Mouse (Mus musculus) hindbrain, embryonic 14.5 days (tissue): Measurements from ENCODE around the gene Dll3. TPM values are rescaled to one million over a fixed set of nuclear protein-coding genes. Genes with fewer than 3 reads are reported as not detected.

ENCODE experiments used
- ATAC-seq: fragments of 200-750 bp; cut with Nextera tagmentation; 2 replicates; pipeline ENCODE4 v1.8.0; 2017; ENCODE audit warnings: moderate number of reproducible peaks, mild to moderate bottlenecking, moderate TSS enrichment, moderate library complexity; ENCODE audit not compliant: low FRiP score
- DNase-seq: peaks from one replicate; pipeline ENCODE4 v3.0.0-alpha.2; 2015; ENCODE audit warnings: low spot score
- H3K27ac ChIP-seq: fragments of 300-500 bp; sonication (generic); 2 replicates; pipeline ENCODE4 v1.5.1; 2014; ENCODE audit warnings: mild to moderate bottlenecking, moderate library complexity
- H3K27me3 ChIP-seq: fragments of 300-500 bp; sonication (generic); 2 replicates; pipeline ENCODE4 v1.6.1; 2014; ENCODE audit warnings: mild to moderate bottlenecking, low read length, mixed read lengths; ENCODE audit not compliant: control insufficient read depth, insufficient read depth
- H3K36me3 ChIP-seq: fragments of 300-500 bp; sonication (generic); replicated peaks from 2 replicates; pipeline ENCODE4 v1.6.1; 2014; ENCODE audit not compliant: control insufficient read depth, insufficient read depth
- H3K4me1 ChIP-seq: fragments of 300-500 bp; sonication (generic); replicated peaks from 2 replicates; pipeline ENCODE4 v1.6.1; 2014; ENCODE audit warnings: antibody characterized with exemption, low read length, mixed read lengths; ENCODE audit not compliant: control insufficient read depth, insufficient read depth
- H3K4me2 ChIP-seq: fragments of 300-500 bp; sonication (generic); replicated peaks from 2 replicates; pipeline ENCODE4 v1.6.1; 2014; ENCODE audit warnings: mild to moderate bottlenecking, moderate library complexity
- H3K4me3 ChIP-seq: fragments of 300-500 bp; sonication (generic); replicated peaks from 2 replicates; pipeline ENCODE4 v1.5.1; 2014; ENCODE audit warnings: mild to moderate bottlenecking, low read length
- H3K9ac ChIP-seq: fragments of 300-500 bp; sonication (generic); 2 replicates; pipeline ENCODE4 v1.6.1; 2014
- H3K9me3 ChIP-seq: fragments of 300-500 bp; sonication (generic); 2 replicates; pipeline ENCODE4 v1.6.1; 2016; ENCODE audit warnings: low read length; ENCODE audit not compliant: control insufficient read depth
- WGBS: fragments of 180-500 bp; shearing (Covaris S2); extraction: QIAGEN DNeasy Blood & Tissue Kit; methylation state at CpG from one replicate; pipeline ENCODE4 v1.1.7; 2014; 5-methylcytosine and 5-hydroxymethylcytosine counted together
- polyA plus RNA-seq: library from polyadenylated mRNA; unstranded; fragments of >200 nt; fragmentation: Nextera tagmentation; extraction: Ambion mirVana; gene quantifications from 2 replicates; pipeline ENCODE4 v1.2.1, GENCODE M21; 2014

Gene Dll3
- polyA plus RNA-seq, 1 experiment from 2014 or later: 19.1 TPM

- peaks cover 66% of the 10 kb centered on the region for H3K36me3 ChIP-seq
- peak; percentile 95 for ATAC-seq
Measured at GRCm38 (mm10) chr7:28311926-28312543, 10.0 kb upstream of the Dll3 start, which contains the start of gene Timm50. Gene Timm50, minus strand, starts transcription at chr7:28312072.

GRCm38 (mm10) chr7:28311151-28311925 is 9.3 kb upstream of the Dll3 start:
- DNase-seq (no peak), ATAC-seq (peak; percentile 60)
- Histone ChIP-seq H3K9me3 (no peaks in the 10 kb centered on the region), H3K4me2 (peak overlapping the region; percentile 92), H3K27ac (peak overlapping the region; percentile 71), H3K27me3 (no peaks in the 10 kb centered on the region), H3K9ac (peak overlapping the region; percentile 93), H3K36me3 (peaks cover 66% of the 10 kb centered on the region), H3K4me3 (peak overlapping the region; percentile 98), H3K4me1 (peaks cover 14% of the 10 kb centered on the region)
- 5% methylated on average over 35 of the region's 35 CpGs for WGBS

More at GRCm38 (mm10) chr7:28311926-28312543, 10.0 kb upstream of the Dll3 start, which contains the start of gene Timm50:
- no peaks in the 10 kb centered on the region for H3K27me3 ChIP-seq
- peak; percentile 98 for DNase-seq
- peak within 1 kb of the TSS; percentile 92 for H3K4me2 ChIP-seq
- no peaks in the 10 kb centered on the region for H3K9me3 ChIP-seq
- H3K9ac ChIP-seq: peak within 1 kb of the TSS; percentile 93
- under 1% methylated on average over 45 of the region's 45 CpGs for WGBS
- peak within 1 kb of the TSS; percentile 98 for H3K4me3 ChIP-seq
- peaks cover 14% of the 10 kb centered on the region for H3K4me1 ChIP-seq
- H3K27ac ChIP-seq: peak within 1 kb of the TSS; percentile 71

GRCm38 (mm10) chr7:28309737-28310136 is 7.7 kb upstream of the Dll3 start:
- no peak overlapping the region for H3K4me3 ChIP-seq
- no peaks in the 10 kb centered on the region for H3K9me3 ChIP-seq
- peaks cover 66% of the 10 kb centered on the region for H3K36me3 ChIP-seq
- DNase-seq (no peak), ATAC-seq (no peak)
- WGBS: 37% methylated on average over 9 of the region's 9 CpGs
- H3K9ac ChIP-seq: no peak overlapping the region
- peaks cover 14% of the 10 kb centered on the region for H3K4me1 ChIP-seq
- no peak overlapping the region for H3K4me2 ChIP-seq
- no peak overlapping the region for H3K27ac ChIP-seq
- no peaks in the 10 kb centered on the region for H3K27me3 ChIP-seq

- Histone ChIP-seq H3K27me3 (no peaks in the 10 kb centered on the region), H3K4me1 (peaks cover 18% of the 10 kb centered on the region; the same call in 1 of the 2 replicates), H3K27ac (no peak overlapping the region), H3K4me2 (no peak overlapping the region), H3K36me3 (peaks cover 58% of the 10 kb centered on the region), H3K9ac (no peak overlapping the region), H3K9me3 (no peaks in the 10 kb centered on the region), H3K4me3 (no peak overlapping the region)
- 96% methylated on average over 8 of the region's 8 CpGs for WGBS
- DNase-seq (no peak), ATAC-seq (no peak)
Measured at GRCm38 (mm10) chr7:28306216-28306615, 4.2 kb upstream of the Dll3 start.

GRCm38 (mm10) chr7:28305641-28306040 is 3.6 kb upstream of the Dll3 start:
- ATAC-seq (no peak), DNase-seq (no peak)
- WGBS: 85% methylated on average over 10 of the region's 10 CpGs
- Histone ChIP-seq H3K4me1 (peaks cover 13% of the 10 kb centered on the region; the same call in 1 of the 2 replicates), H3K4me2 (no peak overlapping the region), H3K9me3 (no peaks in the 10 kb centered on the region), H3K27ac (no peak overlapping the region), H3K36me3 (peaks cover 58% of the 10 kb centered on the region), H3K4me3 (no peak overlapping the region), H3K9ac (no peak overlapping the region), H3K27me3 (no peaks in the 10 kb centered on the region)

GRCm38 (mm10) chr7:28298837-28299625 is 3.0 kb downstream of the Dll3 start:
- no peaks in the 10 kb centered on the region for H3K9me3 ChIP-seq
- H3K4me1 ChIP-seq: peaks cover 9% of the 10 kb centered on the region; the same call in 1 of the 2 replicates
- WGBS: 8% methylated on average over 43 of the region's 43 CpGs
- no peak overlapping the region for H3K27ac ChIP-seq
- H3K27me3 ChIP-seq: no peaks in the 10 kb centered on the region; the same call in 1 of the 2 replicates
- DNase-seq: peak; percentile 81
- peak overlapping the region; percentile 7; the same call in 1 of the 2 replicates for H3K4me3 ChIP-seq
- H3K9ac ChIP-seq: 0 out of 2 replicates have a peak overlapping the region, but pooled peaks have one; percentile 34
- H3K4me2 ChIP-seq: peak overlapping the region; percentile 66
- H3K36me3 ChIP-seq: no peaks in the 10 kb centered on the region
- no peak for ATAC-seq

- Histone ChIP-seq H3K27ac (no peak overlapping the region), H3K4me1 (peaks cover 9% of the 10 kb centered on the region; the same call in 1 of the 2 replicates), H3K9me3 (no peaks in the 10 kb centered on the region), H3K27me3 (peaks cover 32% of the 10 kb centered on the region; the same call in 1 of the 2 replicates), H3K4me3 (peak overlapping the region; percentile 54), H3K4me2 (peak overlapping the region; percentile 83), H3K9ac (peak overlapping the region; percentile 70), H3K36me3 (no peaks in the 10 kb centered on the region)
- 2% methylated on average over 63 of the region's 63 CpGs for WGBS
- ATAC-seq: peak; percentile 81
- DNase-seq: peak; percentile 85
Measured at GRCm38 (mm10) chr7:28294481-28294880, 7.6 kb downstream of the Dll3 start.

- ATAC-seq (no peak), DNase-seq (peak; percentile 58)
- Histone ChIP-seq H3K27me3 (peaks cover 38% of the 10 kb centered on the region; the same call in 1 of the 2 replicates), H3K9me3 (no peaks in the 10 kb centered on the region), H3K27ac (no peak within 1 kb of the TSS), H3K4me1 (peaks cover 9% of the 10 kb centered on the region; the same call in 1 of the 2 replicates), H3K4me2 (peak within 1 kb of the TSS; percentile 46), H3K36me3 (no peaks in the 10 kb centered on the region), H3K4me3 (peak within 1 kb of the TSS; percentile 19), H3K9ac (peak within 1 kb of the TSS; percentile 42; the same call in 1 of the 2 replicates)
- 2% methylated on average over 50 of the region's 52 CpGs for WGBS
Measured at GRCm38 (mm10) chr7:28290638-28291590, 11.1 kb downstream of the Dll3 start, which contains the start of gene Selenov. Gene Selenov, minus strand, starts transcription at chr7:28291186.
